Mouse (Mus musculus) ovary, postnatal 14 days (tissue): Measurements from ENCODE around the gene Ndufa7.
"Not testable (repeated sequence)": the region's sequence is repeated elsewhere in the genome, so short reads cannot be mapped to it uniquely, and the experiment has no call there.

Source experiments
- DNase-seq: peaks from one replicate; pipeline ENCODE4 v3.0.0; 2022; ENCODE audit warnings: low spot score

The Ndufa7 gene

DNA sequence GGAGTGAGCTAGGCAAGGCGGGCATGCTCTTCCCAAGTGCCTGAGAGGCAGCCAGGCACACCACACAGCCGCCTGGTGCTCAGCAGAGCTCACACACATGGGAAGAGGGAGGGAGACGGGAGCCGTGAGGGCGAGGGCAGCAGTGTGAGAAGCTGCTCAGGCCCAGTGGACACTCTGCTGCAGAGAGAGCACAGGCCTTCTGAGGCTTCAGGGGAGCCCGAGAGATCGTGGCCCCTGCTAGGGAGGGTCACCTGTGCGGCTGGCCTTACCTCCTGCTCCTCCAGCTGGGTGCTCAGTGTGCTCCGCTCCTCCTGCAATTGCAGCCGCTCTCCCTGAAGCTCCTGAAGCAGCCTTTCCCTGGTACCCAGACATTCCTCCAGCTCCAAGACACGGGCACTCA, 59.9 kb downstream of the Ndufa7 start:
- not testable (repeated sequence) for DNase-seq

DNA sequence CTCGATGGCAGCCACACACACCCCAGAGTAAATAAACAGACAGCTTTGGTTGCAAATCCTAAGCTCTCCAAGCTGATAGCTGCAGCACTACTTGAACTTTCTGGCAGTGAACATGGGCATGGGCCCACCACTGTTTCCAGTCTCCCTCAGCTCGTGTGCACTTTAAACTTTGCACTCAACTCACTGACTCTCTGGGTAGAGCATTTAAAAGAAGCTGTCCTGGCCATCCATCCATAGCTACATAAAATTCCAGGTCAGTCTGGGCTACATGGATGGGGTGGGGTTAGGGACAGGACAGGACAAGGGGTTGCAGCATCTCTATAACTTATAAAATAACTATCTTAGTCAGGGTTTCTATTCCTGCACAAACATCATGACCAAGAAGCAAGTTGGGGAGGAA, 63.4 kb downstream of the Ndufa7 start:
- not testable (repeated sequence) for DNase-seq
